Mouse (Mus musculus) embryonic fibroblast, embryonic 13.5 days (primary cell): ENCODE data around the gene Lmo4.

Experiments
- CTCF ChIP-seq: IDR thresholded peaks from 2 replicates; pipeline ENCODE4 v1.5.1; 2011; ENCODE audit warnings: mild to moderate bottlenecking, control low read depth, low read length, moderate library complexity, borderline replicate concordance; ENCODE audit not compliant: insufficient read depth
- POLR2A ChIP-seq: IDR thresholded peaks from 2 replicates; pipeline ENCODE4 v1.6.1; 2011; ENCODE audit warnings: low read depth, mild to moderate bottlenecking, control low read depth, low read length, moderate library complexity

DNA sequence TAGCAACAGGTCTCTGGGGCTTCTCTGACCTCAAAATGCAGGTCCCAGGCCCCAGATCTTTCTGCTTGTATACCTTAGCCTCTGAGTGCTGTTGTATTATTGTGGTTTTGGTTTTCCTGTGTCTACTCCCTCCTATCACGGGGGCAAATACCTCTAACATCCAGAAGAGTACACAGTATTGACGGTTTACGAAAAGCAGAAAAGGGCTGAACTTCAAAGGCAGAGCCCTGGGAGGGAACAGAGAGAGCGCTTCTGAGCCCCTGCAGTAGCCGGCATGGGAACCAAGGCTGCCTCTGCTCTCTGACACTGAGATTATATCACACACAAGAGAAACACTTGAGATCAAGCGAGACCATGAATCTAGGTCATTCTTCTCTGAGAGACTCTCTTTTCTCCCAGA is 48.0 kb upstream of the Lmo4 start:
- TF ChIP-seq CTCF, result no peak
- no peak for TF ChIP-seq POLR2A
